In the genomic region with DNA sequence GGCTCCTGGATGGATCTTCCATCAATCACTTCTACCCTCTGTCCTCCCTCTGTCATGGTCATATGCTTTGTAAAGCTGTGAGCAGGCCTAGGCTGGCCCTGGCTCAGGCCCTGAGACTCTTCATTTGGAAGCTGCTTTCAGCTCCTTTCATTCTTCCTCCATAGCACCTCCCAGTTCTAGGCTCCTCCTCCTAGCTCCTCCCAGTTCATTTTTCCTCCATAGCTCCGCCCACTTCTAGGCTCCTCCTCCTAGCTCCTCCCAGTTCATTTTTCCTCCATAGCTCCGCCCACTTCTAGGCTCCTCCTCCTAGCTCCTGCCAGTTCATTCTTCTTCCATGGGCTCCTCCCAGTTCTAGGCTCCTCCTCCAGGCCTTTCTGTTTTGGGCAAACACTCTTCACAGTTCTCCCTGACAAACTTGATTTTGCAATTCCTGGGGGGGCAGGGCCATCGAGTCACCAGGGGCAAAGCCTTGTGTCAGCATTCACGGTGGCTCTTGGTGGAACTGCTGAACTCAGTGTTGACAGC, we compare ENCODE assay signal across 9 mouse cellular contexts.
DNase-seq lines count a peak whose midpoint lies in the region; ATAC-seq lines count a peak whose summit lies in the region.
"Had no signal": no experiment of that assay in that cellular context is flagged by ENCODE, and none has a peak within 500 bp of the region (broad histone marks: within the 10 kb centered on the region; RNA-seq: fewer than 3 reads in every experiment).

No protein-coding gene starts in this region.

- peak; percentile 42; the same call in 1 of the 2 replicates for ATAC-seq in forebrain, embryonic 13.5 days
- no peak for ATAC-seq in forebrain, embryonic 11.5 days (replicated peaks; ENCODE audit: low FRiP score)
- ATAC-seq in liver, embryonic 11.5 days (replicated peaks; ENCODE audit: low FRiP score) = peak; percentile 66
- ATAC-seq in stomach, embryonic 16.5 days (ENCODE audit: insufficient read depth, low FRiP score) = peak; percentile 37; the same call in 1 of the 2 replicates

- peaks cover 19% of the 10 kb centered on the region for H3K4me1 ChIP-seq in forebrain, embryonic 13.5 days
- H3K4me1 ChIP-seq in forebrain, embryonic 11.5 days (replicated peaks; ENCODE audit: control insufficient read depth, insufficient read depth, low read length) = peaks cover 15% of the 10 kb centered on the region
- 0 out of 2 replicates have a peak, but pooled peaks cover 2% of the 10 kb centered on the region for H3K4me1 ChIP-seq in liver, embryonic 11.5 days (replicated peaks; ENCODE audit: control insufficient read depth, insufficient read depth, low read length)
- 0 out of 2 replicates have a peak, but pooled peaks cover 8% of the 10 kb centered on the region for H3K4me1 ChIP-seq in stomach, embryonic 16.5 days (ENCODE audit: control insufficient read depth, insufficient read depth, low read length)

- no peaks in the 10 kb centered on the region for H3K27me3 ChIP-seq in forebrain, embryonic 13.5 days
- H3K27me3 ChIP-seq in forebrain, embryonic 11.5 days (ENCODE audit: control insufficient read depth, insufficient read depth, low read length) = no peaks in the 10 kb centered on the region
- H3K27me3 ChIP-seq in liver, embryonic 11.5 days (replicated peaks; ENCODE audit: control insufficient read depth, insufficient read depth, low read length) = no peaks in the 10 kb centered on the region
- H3K27me3 ChIP-seq in stomach, embryonic 16.5 days (ENCODE audit: control insufficient read depth, insufficient read depth, low read length) = no peaks in the 10 kb centered on the region

- H3K27ac ChIP-seq in forebrain, embryonic 13.5 days = no peak overlapping the region
- no peak overlapping the region for H3K27ac ChIP-seq in forebrain, embryonic 11.5 days (ENCODE audit: low read depth, low read length)
- no peak overlapping the region for H3K27ac ChIP-seq in liver, embryonic 11.5 days (ENCODE audit: low read depth, low read length)
- peak overlapping the region; percentile 60; the same call in 1 of the 2 replicates for H3K27ac ChIP-seq in stomach, embryonic 16.5 days (ENCODE audit: low read length)

- H3K4me3 ChIP-seq in forebrain, embryonic 13.5 days = no peak overlapping the region
- H3K4me3 ChIP-seq in forebrain, embryonic 11.5 days (ENCODE audit: low read depth, low read length) = no peak overlapping the region
- H3K4me3 ChIP-seq in liver, embryonic 11.5 days (ENCODE audit: low read depth, low read length) = no peak overlapping the region
- H3K4me3 ChIP-seq in stomach, embryonic 16.5 days (replicated peaks; ENCODE audit: low read length) = no peak overlapping the region

- H3K9me3 ChIP-seq in forebrain, embryonic 13.5 days (replicated peaks) = no peaks in the 10 kb centered on the region
- H3K9me3 ChIP-seq in forebrain, embryonic 11.5 days (ENCODE audit: control insufficient read depth, low read length) = no peaks in the 10 kb centered on the region
- H3K9me3 ChIP-seq in liver, embryonic 11.5 days (ENCODE audit: control insufficient read depth, low read length) = no peaks in the 10 kb centered on the region
- no peaks in the 10 kb centered on the region for H3K9me3 ChIP-seq in stomach, embryonic 16.5 days (replicated peaks; ENCODE audit: control insufficient read depth, low read length)

- no peak for DNase-seq in forebrain, embryonic 11.5 days (ENCODE audit: low spot score)
- DNase-seq in 416B (ENCODE audit: low read depth) = peak; percentile 52
- peak; percentile 42 for DNase-seq in c-Kit-positive CD71-positive TER-119-positive erythroid progenitor cells, embryonic 14.5 days (ENCODE audit: low spot score)
- peak; percentile 44 for DNase-seq in liver, embryonic 11.5 days (ENCODE audit: low spot score)
- no peak for DNase-seq in cerebellum, postnatal 4 days (ENCODE audit: low spot score in 2 of 2)
- no peak for DNase-seq in right cerebral cortex, postnatal 25 days

- 68% methylated on average over 4 of the region's 4 CpGs for WGBS in forebrain, embryonic 13.5 days
- 62% methylated on average over 4 of the region's 4 CpGs for WGBS in forebrain, embryonic 11.5 days
- 29% methylated on average over 4 of the region's 4 CpGs for WGBS in liver, embryonic 11.5 days
- WGBS in stomach, embryonic 16.5 days = 36% methylated on average over 4 of the region's 4 CpGs

- no peak overlapping the region for H3K4me2 ChIP-seq in forebrain, embryonic 13.5 days
- no peak overlapping the region for H3K4me2 ChIP-seq in forebrain, embryonic 11.5 days (ENCODE audit: low read depth, low read length, severe bottlenecking)
- no peak overlapping the region for H3K4me2 ChIP-seq in liver, embryonic 11.5 days
- no peak overlapping the region for H3K4me2 ChIP-seq in stomach, embryonic 16.5 days (ENCODE audit: low read depth, low read length)

- peaks cover 46% of the 10 kb centered on the region for H3K36me3 ChIP-seq in forebrain, embryonic 13.5 days (ENCODE audit: poor library complexity, severe bottlenecking)
- no peaks in the 10 kb centered on the region for H3K36me3 ChIP-seq in forebrain, embryonic 11.5 days (ENCODE audit: control insufficient read depth, insufficient read depth, low read length)
- peaks cover 2% of the 10 kb centered on the region; the same call in 1 of the 2 replicates for H3K36me3 ChIP-seq in liver, embryonic 11.5 days (ENCODE audit: control insufficient read depth, insufficient read depth, low read length)
- H3K36me3 ChIP-seq in stomach, embryonic 16.5 days (ENCODE audit: control insufficient read depth, insufficient read depth, low read length) = peaks cover 9% of the 10 kb centered on the region; the same call in 1 of the 2 replicates
- H3K36me3 ChIP-seq: G1E had no signal

- no peak overlapping the region for H3K9ac ChIP-seq in forebrain, embryonic 13.5 days
- no peak overlapping the region for H3K9ac ChIP-seq in forebrain, embryonic 11.5 days (ENCODE audit: low read length)
- H3K9ac ChIP-seq in liver, embryonic 11.5 days (ENCODE audit: low read depth, low read length) = no peak overlapping the region
- no peak overlapping the region for H3K9ac ChIP-seq in stomach, embryonic 16.5 days (ENCODE audit: low read length)

Comparison
In these comparisons a context has a peak if more than half of its experiments do, and no peak if none do; other contexts are left out.
1. DNase-seq: peak in 416B (single experiment), c-Kit-positive CD71-positive TER-119-positive erythroid progenitor cells, embryonic 14.5 days (single experiment) and liver, embryonic 11.5 days (single experiment); none in forebrain, embryonic 11.5 days (single experiment), cerebellum, postnatal 4 days (0 of 2) and right cerebral cortex, postnatal 25 days (single experiment).